Mouse (Mus musculus) embryonic facial prominence, embryonic 14.5 days (tissue): ENCODE measurements around the gene Kctd11. TPM values are rescaled to one million over a fixed set of nuclear protein-coding genes. Genes with fewer than 3 reads are reported as not detected.

Source experiments
- ATAC-seq: fragments of 200-750 bp; cut with Nextera tagmentation; 2 replicates; pipeline ENCODE4 v1.8.0; 2017; ENCODE audit warnings: low read depth, moderate number of reproducible peaks, moderate TSS enrichment
- DNase-seq: peaks from one replicate; pipeline ENCODE4 v3.0.0-alpha.2; 2015; ENCODE audit warnings: low spot score
- H3K27ac ChIP-seq: fragments of 300-500 bp; sonication (generic); replicated peaks from 2 replicates; pipeline ENCODE4 v1.5.1; 2014; ENCODE audit warnings: low read depth, mild to moderate bottlenecking, low read length, moderate library complexity
- H3K27me3 ChIP-seq: fragments of 300-500 bp; sonication (generic); replicated peaks from 2 replicates; pipeline ENCODE4 v1.6.1; 2014; ENCODE audit warnings: low read length; ENCODE audit not compliant: control insufficient read depth, insufficient read depth
- H3K36me3 ChIP-seq: fragments of 300-500 bp; sonication (generic); 2 replicates; pipeline ENCODE4 v1.6.1; 2014; ENCODE audit warnings: low read length, mixed read lengths; ENCODE audit not compliant: control insufficient read depth, insufficient read depth
- H3K4me1 ChIP-seq: fragments of 300-500 bp; sonication (generic); 2 replicates; pipeline ENCODE4 v1.6.1; 2014; ENCODE audit warnings: antibody characterized with exemption, low read length; ENCODE audit not compliant: control insufficient read depth, insufficient read depth
- H3K4me2 ChIP-seq: fragments of 300-500 bp; sonication (generic); 2 replicates; pipeline ENCODE4 v1.6.1; 2014; ENCODE audit warnings: low read depth, mild to moderate bottlenecking, low read length, moderate library complexity, mixed read lengths
- H3K4me3 ChIP-seq: fragments of 300-500 bp; sonication (generic); 2 replicates; pipeline ENCODE4 v1.5.1; 2014; ENCODE audit warnings: low read depth, mild to moderate bottlenecking, low read length
- H3K9ac ChIP-seq: fragments of 300-500 bp; sonication (generic); 2 replicates; pipeline ENCODE4 v1.6.1; 2014; ENCODE audit warnings: low read depth, mild to moderate bottlenecking, low read length, moderate library complexity, mixed read lengths
- H3K9me3 ChIP-seq: fragments of 300-500 bp; sonication (generic); 2 replicates; pipeline ENCODE4 v1.6.1; 2016; ENCODE audit warnings: low read length; ENCODE audit not compliant: control insufficient read depth
- WGBS: fragments of 180-500 bp; shearing (Covaris S2); extraction: QIAGEN DNeasy Blood & Tissue Kit; methylation state at CpG from one replicate; pipeline ENCODE4 v1.1.7; 2014; 5-methylcytosine and 5-hydroxymethylcytosine counted together
- polyA plus RNA-seq: library from polyadenylated mRNA; unstranded; fragments of >200 nt; fragmentation: Nextera tagmentation; extraction: Ambion mirVana; gene quantifications from 2 replicates; pipeline ENCODE4 v1.2.1, GENCODE M21; 2014

Kctd11 gene
- polyA plus RNA-seq, 1 experiment from 2014 or later = 7.2 TPM

DNA sequence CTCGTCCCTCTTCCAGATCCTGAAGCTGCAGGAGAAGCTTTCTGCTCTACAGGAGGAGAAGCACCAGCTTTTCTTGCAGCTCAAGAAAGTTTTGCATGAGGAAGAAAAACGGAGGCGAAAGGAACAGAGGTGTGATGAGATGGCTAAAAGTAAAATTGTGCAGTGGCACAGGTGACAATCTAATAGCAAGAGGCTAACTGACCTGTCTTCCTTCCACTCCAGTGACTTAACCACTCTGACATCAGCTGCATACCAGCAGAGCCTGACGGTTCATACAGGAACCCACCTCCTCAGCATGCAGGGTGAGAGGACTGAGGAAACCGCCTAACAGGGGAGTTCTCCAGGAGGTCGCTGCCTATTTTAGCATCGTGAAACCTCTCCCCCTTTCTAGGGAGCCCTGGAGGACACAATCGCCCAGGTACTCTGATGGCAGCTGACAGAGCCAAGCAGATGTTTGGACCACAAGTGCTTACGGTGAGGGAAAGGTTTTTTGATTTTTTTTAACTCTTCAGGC, 33.8 kb upstream of the Kctd11 start:
- peak overlapping the region; percentile 82; the same call in 1 of the 2 replicates for H3K9ac ChIP-seq

GRCm38 (mm10) chr11:69914372-69914764, 33.2 kb upstream of the Kctd11 start:
- H3K36me3 ChIP-seq = peaks cover 87% of the 10 kb centered on the region
- peak overlapping the region; percentile 68 for H3K4me3 ChIP-seq
- peaks cover 5% of the 10 kb centered on the region; the same call in 1 of the 2 replicates for H3K4me1 ChIP-seq
- H3K27ac ChIP-seq = peak overlapping the region; percentile 85
- peak overlapping the region; percentile 74 for H3K4me2 ChIP-seq
- no peaks in the 10 kb centered on the region for H3K27me3 ChIP-seq
- ATAC-seq (no peak), DNase-seq (no peak)
- WGBS = 2% methylated on average over 16 of the region's 17 CpGs
- no peaks in the 10 kb centered on the region for H3K9me3 ChIP-seq
- peak overlapping the region; percentile 82 for H3K9ac ChIP-seq

More for the DNA sequence above, 33.8 kb upstream of the Kctd11 start:
- DNase-seq = no peak
- H3K9me3 ChIP-seq = no peaks in the 10 kb centered on the region
- peak overlapping the region; percentile 74 for H3K4me2 ChIP-seq
- 33% methylated on average over 9 of the region's 9 CpGs for WGBS
- ATAC-seq = no peak
- H3K4me1 ChIP-seq = peaks cover 8% of the 10 kb centered on the region; the same call in 1 of the 2 replicates
- peaks cover 82% of the 10 kb centered on the region for H3K36me3 ChIP-seq
- peak overlapping the region; percentile 68 for H3K4me3 ChIP-seq
- H3K27me3 ChIP-seq = no peaks in the 10 kb centered on the region
- H3K27ac ChIP-seq = no peak overlapping the region

- Histone ChIP-seq H3K4me3 (peak within 1 kb of the TSS; percentile 68), H3K9ac (peak within 1 kb of the TSS; percentile 82), H3K4me2 (peak within 1 kb of the TSS; percentile 74), H3K36me3 (peaks cover 87% of the 10 kb centered on the region), H3K27ac (peak within 1 kb of the TSS; percentile 85), H3K9me3 (no peaks in the 10 kb centered on the region), H3K27me3 (no peaks in the 10 kb centered on the region), H3K4me1 (no peaks in the 10 kb centered on the region)
- ATAC-seq (peak; percentile 94), DNase-seq (peak; percentile 98)
- WGBS = 2% methylated on average over 50 of the region's 61 CpGs
Observed at GRCm38 (mm10) chr11:69913554-69914371, 32.6 kb upstream of the Kctd11 start, which contains the start of gene Gps2. Gene Gps2, plus strand, starts transcription at chr11:69913888.

DNA sequence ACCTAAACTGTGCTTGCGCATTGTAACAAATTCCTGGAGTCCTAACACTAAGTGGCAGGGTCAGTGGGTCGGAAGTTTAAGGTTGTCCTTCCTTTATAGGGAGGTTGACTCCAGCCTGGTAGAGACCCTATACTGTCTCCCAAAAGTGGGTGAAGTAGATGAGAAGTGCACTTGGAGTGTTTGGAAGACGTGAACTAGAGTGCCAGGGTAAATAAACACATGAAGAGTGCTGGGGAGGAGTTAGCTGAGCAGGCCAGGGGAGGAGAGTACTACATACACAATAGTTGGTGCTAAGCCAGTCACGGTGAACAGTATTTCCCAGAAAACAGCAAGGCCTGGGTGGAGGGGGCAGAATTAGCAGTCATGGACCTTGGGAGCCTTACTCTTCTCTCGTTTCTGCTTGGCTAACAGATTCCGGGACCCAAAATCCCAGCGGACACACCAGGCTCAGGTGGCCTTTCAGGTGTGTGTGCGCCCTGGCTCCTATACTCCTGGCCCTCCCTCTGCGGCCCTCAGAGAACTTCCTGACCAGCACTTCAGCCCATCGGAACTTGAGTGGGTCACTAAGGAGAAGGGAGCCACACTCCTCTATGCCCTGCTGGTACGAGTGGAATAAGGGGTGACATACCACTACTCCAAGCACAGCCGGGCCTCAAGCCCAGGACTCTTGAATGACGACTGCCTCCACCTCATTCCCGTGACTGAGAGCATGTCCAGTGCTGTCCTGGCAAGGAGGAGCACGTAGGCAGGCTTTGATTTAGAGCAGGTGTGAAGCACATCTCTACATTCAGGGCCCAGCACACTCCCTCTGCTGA, 31.7 kb upstream of the Kctd11 start:
- peak overlapping the region; percentile 82 for H3K9ac ChIP-seq
- DNase-seq (no peak), ATAC-seq (no peak)
- H3K27me3 ChIP-seq = no peaks in the 10 kb centered on the region
- peaks cover 87% of the 10 kb centered on the region for H3K36me3 ChIP-seq
- H3K4me1 ChIP-seq = no peaks in the 10 kb centered on the region
- no peaks in the 10 kb centered on the region for H3K9me3 ChIP-seq
- 78% methylated on average over 15 of the region's 15 CpGs for WGBS
- H3K27ac ChIP-seq = no peak overlapping the region
- peak overlapping the region; percentile 68 for H3K4me3 ChIP-seq
- H3K4me2 ChIP-seq = peak overlapping the region; percentile 74

GRCm38 (mm10) chr11:69911701-69912100, 30.5 kb upstream of the Kctd11 start:
- no peaks in the 10 kb centered on the region for H3K27me3 ChIP-seq
- no peak overlapping the region for H3K27ac ChIP-seq
- no peak overlapping the region for H3K9ac ChIP-seq
- no peak for DNase-seq
- H3K4me1 ChIP-seq = no peaks in the 10 kb centered on the region
- 89% methylated on average over 5 of the region's 6 CpGs for WGBS
- H3K9me3 ChIP-seq = no peaks in the 10 kb centered on the region
- peaks cover 87% of the 10 kb centered on the region for H3K36me3 ChIP-seq
- no peak overlapping the region for H3K4me2 ChIP-seq
- no peak overlapping the region for H3K4me3 ChIP-seq
- no peak for ATAC-seq

DNA sequence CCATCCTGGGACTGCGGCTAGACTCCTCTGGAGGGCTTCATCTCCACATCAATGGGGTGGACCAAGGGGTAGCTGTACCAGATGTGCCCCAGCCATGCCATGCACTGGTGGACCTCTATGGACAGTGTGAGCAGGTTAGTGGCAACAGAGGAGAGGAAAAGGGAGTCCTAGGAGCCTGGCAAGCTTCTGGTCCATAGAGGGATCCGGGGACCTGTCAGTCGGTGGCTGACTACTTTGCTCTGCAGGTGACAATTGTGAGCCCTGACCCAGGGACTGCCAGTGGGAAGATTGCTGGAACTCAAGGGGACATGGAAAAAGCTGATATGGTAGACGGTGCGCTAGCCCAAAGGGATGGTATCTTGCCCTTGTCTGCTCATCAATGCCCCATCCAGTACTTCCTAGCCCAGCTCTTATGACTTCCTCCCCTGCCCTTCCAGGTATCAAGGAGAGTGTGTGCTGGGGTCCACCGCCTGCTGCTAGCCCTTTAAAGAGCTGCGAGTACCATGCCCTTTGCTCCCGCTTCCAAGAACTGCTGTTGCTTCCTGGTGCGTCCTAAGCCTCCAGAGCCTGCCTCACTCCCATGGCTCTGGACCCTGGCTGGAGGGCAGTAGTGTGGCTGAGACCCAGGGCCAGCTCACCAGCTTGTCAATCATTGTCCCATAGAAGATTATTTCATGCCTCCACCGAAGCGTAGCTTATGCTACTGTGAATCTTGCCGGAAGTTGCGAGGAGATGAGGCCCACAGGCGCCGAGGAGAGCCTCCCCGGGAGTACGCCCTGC, 29.8 kb upstream of the Kctd11 start:
- H3K4me2 ChIP-seq = no peak overlapping the region
- no peaks in the 10 kb centered on the region for H3K4me1 ChIP-seq
- H3K27me3 ChIP-seq = no peaks in the 10 kb centered on the region
- WGBS = 88% methylated on average over 16 of the region's 17 CpGs
- no peak overlapping the region for H3K27ac ChIP-seq
- H3K9ac ChIP-seq = no peak overlapping the region
- no peak for DNase-seq
- peaks cover 87% of the 10 kb centered on the region for H3K36me3 ChIP-seq
- no peak overlapping the region for H3K4me3 ChIP-seq
- H3K9me3 ChIP-seq = no peaks in the 10 kb centered on the region
- ATAC-seq = no peak

DNA sequence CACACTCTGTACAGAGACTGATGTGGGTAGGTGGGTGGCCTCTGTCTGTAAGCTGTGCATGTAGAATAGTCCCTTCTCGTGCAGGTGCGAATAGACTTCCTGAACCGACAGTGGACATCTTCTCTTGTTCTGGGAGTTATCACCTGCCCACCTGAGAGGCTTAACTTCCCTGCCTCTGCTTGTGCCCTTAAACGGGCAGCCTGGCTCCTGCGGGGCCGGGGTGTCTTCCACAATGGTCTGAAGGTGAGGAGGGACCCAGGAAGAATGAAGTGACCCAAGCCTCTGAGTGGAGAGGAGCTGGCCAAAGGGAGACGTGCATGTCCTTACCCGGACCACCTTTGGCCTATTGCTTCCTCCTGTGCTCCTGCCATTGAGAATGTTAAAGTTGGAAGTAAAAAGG, 29.0 kb upstream of the Kctd11 start:
- no peak for DNase-seq

DNA sequence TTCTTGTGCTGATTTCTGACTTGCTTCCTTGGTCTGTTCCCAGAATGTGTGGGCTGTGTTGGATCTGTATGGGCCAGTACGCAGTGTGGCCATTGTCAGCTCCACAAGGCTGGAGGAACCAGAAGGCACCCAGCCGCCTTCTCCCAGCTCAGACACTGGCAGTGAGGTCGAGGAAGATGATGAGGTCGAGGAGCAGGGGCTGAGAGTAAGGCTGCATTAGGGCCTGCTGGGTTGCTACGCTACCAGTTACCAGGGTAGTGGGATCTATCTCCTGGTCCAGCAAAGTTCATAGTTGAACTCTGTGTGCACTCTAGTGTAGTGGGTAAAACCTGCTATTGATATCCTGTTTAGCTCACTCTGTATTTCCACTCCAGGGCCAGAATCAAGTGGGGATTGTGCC, 28.0 kb upstream of the Kctd11 start:
- no peaks in the 10 kb centered on the region for H3K9me3 ChIP-seq
- H3K4me1 ChIP-seq = no peaks in the 10 kb centered on the region
- H3K27me3 ChIP-seq = no peaks in the 10 kb centered on the region
- peaks cover 91% of the 10 kb centered on the region for H3K36me3 ChIP-seq
- H3K4me2 ChIP-seq = no peak overlapping the region
- H3K4me3 ChIP-seq = no peak overlapping the region
- H3K27ac ChIP-seq = no peak overlapping the region
- WGBS = 91% methylated on average over 5 of the region's 5 CpGs
- no peak for DNase-seq
- ATAC-seq = no peak
- H3K9ac ChIP-seq = no peak overlapping the region

More for the DNA sequence above, 29.0 kb upstream of the Kctd11 start:
- 96% methylated on average over 8 of the region's 8 CpGs for WGBS
- Histone ChIP-seq H3K9me3 (no peaks in the 10 kb centered on the region), H3K9ac (no peak overlapping the region), H3K4me1 (no peaks in the 10 kb centered on the region), H3K27ac (no peak overlapping the region), H3K36me3 (peaks cover 87% of the 10 kb centered on the region), H3K27me3 (no peaks in the 10 kb centered on the region), H3K4me3 (no peak overlapping the region), H3K4me2 (no peak overlapping the region)
- no peak for ATAC-seq
